Mouse (Mus musculus) spleen, postnatal 4 days (tissue): ENCODE measurements at regions not wholly inside any gene's neighbourhood (a gene's known extent, or its start where the extent isn't known, plus 50 kb on each side); places are given as distances from the start of the nearest gene placed in this dataset.

ENCODE experiments used
- DNase-seq, 2 experiments: peaks; one replicate each; pipeline ENCODE4 v3.0.0; 2022; ENCODE audit warnings: low spot score in 2 of 2

- DNase-seq = no peak
These were observed 193.5 kb downstream of the Usp46 start for GRCm38 (mm10) chr5:73874770-73875169.

- no peak for DNase-seq
These were observed 192.4 kb downstream of the Usp46 start for GRCm38 (mm10) chr5:73875847-73876246.

- no peak for DNase-seq
These were observed 187.3 kb downstream of the Usp46 start for GRCm38 (mm10) chr5:73880936-73881335.

GRCm38 (mm10) chr5:73881941-73882340 is 186.3 kb downstream of the Usp46 start:
- DNase-seq = no peak

GRCm38 (mm10) chr5:73884998-73885397 is 183.2 kb downstream of the Usp46 start:
- no peak for DNase-seq

GRCm38 (mm10) chr5:73885691-73886090 is 182.5 kb downstream of the Usp46 start:
- DNase-seq = no peak

GRCm38 (mm10) chr5:73887306-73887958 is 180.8 kb downstream of the Usp46 start:
- peak in 1 of 2 experiments; percentile 11 for DNase-seq

GRCm38 (mm10) chr5:73888391-73888790 is 179.8 kb downstream of the Usp46 start:
- DNase-seq = peak in 1 of 2 experiments; percentile 29

GRCm38 (mm10) chr5:73889342-73889741 is 178.9 kb downstream of the Usp46 start:
- peak in 1 of 2 experiments; percentile 24 for DNase-seq

GRCm38 (mm10) chr5:73890942-73891341 is 177.3 kb downstream of the Usp46 start:
- no peak for DNase-seq

- DNase-seq = no peak
These were observed 176.6 kb downstream of the Usp46 start for GRCm38 (mm10) chr5:73891606-73892005.

- DNase-seq = no peak
These were observed 175.6 kb downstream of the Usp46 start for GRCm38 (mm10) chr5:73892440-73893225.

- DNase-seq = no peak
These were observed 173.0 kb downstream of the Usp46 start for GRCm38 (mm10) chr5:73895186-73895585.

GRCm38 (mm10) chr5:73896785-73897184 is 171.4 kb downstream of the Usp46 start:
- DNase-seq = no peak

- DNase-seq = no peak
These were observed 166.6 kb downstream of the Usp46 start for GRCm38 (mm10) chr5:73901651-73902050.

GRCm38 (mm10) chr5:73902470-73903218 is 165.6 kb downstream of the Usp46 start:
- DNase-seq = no peak

GRCm38 (mm10) chr5:73903219-73903570 is 165.0 kb downstream of the Usp46 start:
- DNase-seq = no peak

GRCm38 (mm10) chr5:73904146-73904811 is 164.0 kb downstream of the Usp46 start:
- no peak for DNase-seq

GRCm38 (mm10) chr5:73912149-73912548 is 156.1 kb downstream of the Usp46 start:
- no peak for DNase-seq

GRCm38 (mm10) chr5:73913116-73913515 is 155.1 kb downstream of the Usp46 start:
- no peak for DNase-seq

GRCm38 (mm10) chr5:73918011-73918410 is 150.2 kb downstream of the Usp46 start:
- DNase-seq = no peak

- DNase-seq = no peak
These were observed 148.3 kb downstream of the Usp46 start for GRCm38 (mm10) chr5:73919936-73920335.
